Mouse (Mus musculus): ENCODE results near the gene Apol7c.
"Not testable (repeated sequence)": the region's sequence is repeated elsewhere in the genome, so short reads cannot be mapped to it uniquely, and the experiment has no call there.

DNA sequence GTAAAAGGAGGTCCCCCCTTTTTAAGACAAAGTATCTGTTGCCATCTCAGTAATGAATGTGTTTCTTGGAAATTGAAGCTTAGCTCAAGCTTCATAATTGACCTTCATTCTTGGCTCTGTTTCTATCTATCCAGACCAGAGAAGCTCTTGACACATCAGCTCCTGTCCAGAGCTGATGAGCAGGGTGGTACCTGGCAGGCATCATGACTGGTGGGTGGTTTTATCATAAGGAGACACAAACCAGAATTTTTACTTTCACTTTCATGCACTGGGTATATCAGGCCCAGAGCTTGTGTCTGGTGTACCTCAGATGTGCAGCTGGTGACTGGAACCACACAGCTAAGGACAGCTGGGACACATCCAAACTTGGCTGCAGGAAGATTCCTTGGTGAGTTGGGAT is 25.1 kb downstream of the Apol7c start, which contains the start of gene Apol11a:
- TF ChIP-seq CTCF, POLR2A (IDR thresholded peaks at IDR 0.05; ENCODE audit: extremely low read depth, insufficient read depth, low read length): not testable (repeated sequence)

All from cortical plate, adult 2 months (tissue).